Mouse (Mus musculus) hindbrain, embryonic 14.5 days (tissue): ENCODE measurements around the gene Rhod. TPM values are rescaled to one million over a fixed set of nuclear protein-coding genes. Genes with fewer than 3 reads are reported as not detected.
A peak's percentile ranks its signal among the peaks of the same experiment; 100 is the strongest.

Experiments used
- ATAC-seq: fragments of 200-750 bp; cut with Nextera tagmentation; 2 replicates; pipeline ENCODE4 v1.8.0; 2017; ENCODE audit warnings: moderate number of reproducible peaks, mild to moderate bottlenecking, moderate TSS enrichment, moderate library complexity; ENCODE audit not compliant: low FRiP score
- DNase-seq: peaks from one replicate; pipeline ENCODE4 v3.0.0-alpha.2; 2015; ENCODE audit warnings: low spot score
- H3K27ac ChIP-seq: fragments of 300-500 bp; sonication (generic); 2 replicates; pipeline ENCODE4 v1.5.1; 2014; ENCODE audit warnings: mild to moderate bottlenecking, moderate library complexity
- H3K27me3 ChIP-seq: fragments of 300-500 bp; sonication (generic); 2 replicates; pipeline ENCODE4 v1.6.1; 2014; ENCODE audit warnings: mild to moderate bottlenecking, low read length, mixed read lengths; ENCODE audit not compliant: control insufficient read depth, insufficient read depth
- H3K36me3 ChIP-seq: fragments of 300-500 bp; sonication (generic); replicated peaks from 2 replicates; pipeline ENCODE4 v1.6.1; 2014; ENCODE audit not compliant: control insufficient read depth, insufficient read depth
- H3K4me1 ChIP-seq: fragments of 300-500 bp; sonication (generic); replicated peaks from 2 replicates; pipeline ENCODE4 v1.6.1; 2014; ENCODE audit warnings: antibody characterized with exemption, low read length, mixed read lengths; ENCODE audit not compliant: control insufficient read depth, insufficient read depth
- H3K4me2 ChIP-seq: fragments of 300-500 bp; sonication (generic); replicated peaks from 2 replicates; pipeline ENCODE4 v1.6.1; 2014; ENCODE audit warnings: mild to moderate bottlenecking, moderate library complexity
- H3K4me3 ChIP-seq: fragments of 300-500 bp; sonication (generic); replicated peaks from 2 replicates; pipeline ENCODE4 v1.5.1; 2014; ENCODE audit warnings: mild to moderate bottlenecking, low read length
- H3K9ac ChIP-seq: fragments of 300-500 bp; sonication (generic); 2 replicates; pipeline ENCODE4 v1.6.1; 2014
- H3K9me3 ChIP-seq: fragments of 300-500 bp; sonication (generic); 2 replicates; pipeline ENCODE4 v1.6.1; 2016; ENCODE audit warnings: low read length; ENCODE audit not compliant: control insufficient read depth
- WGBS: fragments of 180-500 bp; shearing (Covaris S2); extraction: QIAGEN DNeasy Blood & Tissue Kit; methylation state at CpG from one replicate; pipeline ENCODE4 v1.1.7; 2014; 5-methylcytosine and 5-hydroxymethylcytosine counted together
- polyA plus RNA-seq: library from polyadenylated mRNA; unstranded; fragments of >200 nt; fragmentation: Nextera tagmentation; extraction: Ambion mirVana; gene quantifications from 2 replicates; pipeline ENCODE4 v1.2.1, GENCODE M21; 2014

Gene Rhod
- polyA plus RNA-seq, 1 experiment from 2014 or later, result 7.2 TPM

GRCm38 (mm10) chr19:4476601-4477257 is 37.5 kb upstream of the Rhod start:
- H3K27ac ChIP-seq, result no peak overlapping the region
- under 1% methylated on average over 70 of the region's 70 CpGs for WGBS
- no peaks in the 10 kb centered on the region for H3K9me3 ChIP-seq
- peak overlapping the region; percentile 50 for H3K4me3 ChIP-seq
- peaks cover 37% of the 10 kb centered on the region for H3K27me3 ChIP-seq
- DNase-seq (peak; percentile 52), ATAC-seq (peak; percentile 81)
- peak overlapping the region; percentile 61 for H3K9ac ChIP-seq
- H3K36me3 ChIP-seq, result no peaks in the 10 kb centered on the region
- peak overlapping the region; percentile 94 for H3K4me2 ChIP-seq
- peaks cover 8% of the 10 kb centered on the region; the same call in 1 of the 2 replicates for H3K4me1 ChIP-seq

DNA sequence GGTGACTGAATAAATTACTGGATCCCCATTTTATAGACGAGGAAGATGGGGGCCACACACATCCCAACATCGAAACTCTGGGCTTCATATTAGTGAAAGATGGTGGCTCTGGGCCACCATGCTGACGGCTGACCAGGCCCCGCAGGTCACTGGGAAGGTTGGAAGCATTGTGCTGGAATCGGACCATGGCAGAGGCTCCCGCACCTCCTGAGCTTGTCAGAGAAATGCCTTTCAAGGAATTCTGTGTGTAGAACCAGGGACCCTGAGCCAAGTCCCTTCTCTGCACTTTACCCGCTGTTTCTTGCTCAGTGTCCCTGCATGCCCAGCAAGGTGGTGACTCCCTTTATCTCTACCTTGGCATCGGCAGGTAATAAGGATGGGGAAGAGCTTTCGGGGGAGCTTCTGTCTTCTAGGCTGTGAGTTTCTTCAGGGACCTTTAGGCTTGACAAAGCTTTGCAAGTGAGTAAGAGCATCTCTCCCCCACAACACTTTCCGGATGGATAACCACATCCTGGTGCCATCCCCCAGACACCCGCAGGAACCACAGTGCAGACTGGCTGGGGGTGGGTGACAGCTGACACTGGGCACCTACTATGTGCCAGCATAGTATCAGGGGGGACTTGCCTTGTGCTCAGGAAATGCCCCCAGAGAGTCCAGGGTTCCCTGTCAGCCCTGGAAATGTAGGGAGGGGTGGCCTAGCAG is 36.1 kb upstream of the Rhod start:
- Histone ChIP-seq H3K4me1 (peaks cover 8% of the 10 kb centered on the region; the same call in 1 of the 2 replicates), H3K9ac (no peak overlapping the region), H3K4me3 (no peak overlapping the region), H3K27me3 (peaks cover 37% of the 10 kb centered on the region), H3K27ac (no peak overlapping the region), H3K36me3 (no peaks in the 10 kb centered on the region), H3K9me3 (no peaks in the 10 kb centered on the region), H3K4me2 (no peak overlapping the region)
- 74% methylated on average over 11 of the region's 11 CpGs for WGBS
- ATAC-seq (no peak), DNase-seq (no peak)

- no peak overlapping the region for H3K4me2 ChIP-seq
- WGBS, result 59% methylated on average over 3 of the region's 3 CpGs
- H3K36me3 ChIP-seq, result no peaks in the 10 kb centered on the region
- DNase-seq (no peak), ATAC-seq (no peak)
- no peak overlapping the region for H3K4me3 ChIP-seq
- peaks cover 37% of the 10 kb centered on the region for H3K27me3 ChIP-seq
- H3K9me3 ChIP-seq, result no peaks in the 10 kb centered on the region
- H3K27ac ChIP-seq, result no peak overlapping the region
- no peak overlapping the region for H3K9ac ChIP-seq
- peaks cover 8% of the 10 kb centered on the region; the same call in 1 of the 2 replicates for H3K4me1 ChIP-seq
These were observed 35.5 kb upstream of the Rhod start for GRCm38 (mm10) chr19:4474739-4475138.

GRCm38 (mm10) chr19:4473549-4473948 is 34.3 kb upstream of the Rhod start:
- Histone ChIP-seq H3K9me3 (no peaks in the 10 kb centered on the region), H3K27me3 (peaks cover 37% of the 10 kb centered on the region), H3K27ac (no peak overlapping the region), H3K9ac (no peak overlapping the region), H3K4me1 (peaks cover 8% of the 10 kb centered on the region; the same call in 1 of the 2 replicates), H3K4me3 (no peak overlapping the region), H3K36me3 (no peaks in the 10 kb centered on the region), H3K4me2 (no peak overlapping the region)
- no peak for ATAC-seq
- WGBS, result 90% methylated on average over 5 of the region's 5 CpGs
- no peak for DNase-seq

- Histone ChIP-seq H3K4me1 (no peaks in the 10 kb centered on the region), H3K4me2 (no peak overlapping the region), H3K27me3 (no peaks in the 10 kb centered on the region), H3K27ac (no peak overlapping the region), H3K4me3 (no peak overlapping the region), H3K9ac (no peak overlapping the region), H3K36me3 (no peaks in the 10 kb centered on the region), H3K9me3 (no peaks in the 10 kb centered on the region)
- DNase-seq, result no peak
- ATAC-seq, result no peak
- WGBS, result 28% methylated on average over 5 of the region's 5 CpGs
These were observed 29.1 kb upstream of the Rhod start for GRCm38 (mm10) chr19:4468363-4468762.

GRCm38 (mm10) chr19:4464666-4465065 is 25.4 kb upstream of the Rhod start:
- H3K4me3 ChIP-seq, result no peak overlapping the region
- H3K27ac ChIP-seq, result no peak overlapping the region
- H3K27me3 ChIP-seq, result no peaks in the 10 kb centered on the region
- H3K4me2 ChIP-seq, result no peak overlapping the region
- 87% methylated on average over 4 of the region's 4 CpGs for WGBS
- DNase-seq (no peak), ATAC-seq (no peak)
- H3K36me3 ChIP-seq, result no peaks in the 10 kb centered on the region
- H3K9me3 ChIP-seq, result no peaks in the 10 kb centered on the region
- H3K4me1 ChIP-seq, result no peaks in the 10 kb centered on the region
- H3K9ac ChIP-seq, result no peak overlapping the region

DNA sequence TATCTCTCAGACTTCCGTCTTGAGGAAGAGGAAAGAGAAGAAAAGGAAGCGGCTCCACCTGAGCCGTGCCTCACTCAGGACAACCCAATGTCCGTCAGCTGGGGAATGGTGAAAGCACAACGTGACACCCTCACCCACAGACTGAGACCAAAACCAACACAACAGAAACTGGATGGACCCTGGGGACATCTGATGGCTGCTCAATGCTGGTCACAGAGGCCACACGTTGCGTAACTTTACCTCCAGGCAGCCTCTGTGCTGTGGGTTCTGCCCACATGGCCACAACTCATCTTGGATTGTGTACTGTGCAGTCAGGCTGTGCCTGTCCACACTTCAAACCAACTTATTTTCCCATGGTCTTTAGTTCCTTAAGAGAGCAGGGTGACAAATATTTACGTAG is 22.7 kb upstream of the Rhod start:
- H3K4me1 ChIP-seq, result no peaks in the 10 kb centered on the region
- H3K27me3 ChIP-seq, result no peaks in the 10 kb centered on the region
- no peak for ATAC-seq
- 86% methylated on average over 8 of the region's 8 CpGs for WGBS
- no peak overlapping the region for H3K4me2 ChIP-seq
- no peaks in the 10 kb centered on the region for H3K9me3 ChIP-seq
- no peaks in the 10 kb centered on the region for H3K36me3 ChIP-seq
- DNase-seq, result no peak
- H3K9ac ChIP-seq, result no peak overlapping the region
- no peak overlapping the region for H3K4me3 ChIP-seq
- H3K27ac ChIP-seq, result no peak overlapping the region

GRCm38 (mm10) chr19:4456227-4456626 is 17.0 kb upstream of the Rhod start:
- WGBS, result 12% methylated on average over 11 of the region's 11 CpGs
- Histone ChIP-seq H3K4me2 (no peak overlapping the region), H3K27ac (no peak overlapping the region), H3K4me3 (no peak overlapping the region), H3K27me3 (no peaks in the 10 kb centered on the region), H3K9ac (no peak overlapping the region), H3K9me3 (no peaks in the 10 kb centered on the region), H3K4me1 (0 out of 2 replicates have a peak, but pooled peaks cover 3% of the 10 kb centered on the region), H3K36me3 (no peaks in the 10 kb centered on the region)
- ATAC-seq (no peak), DNase-seq (peak; percentile 56)

- ATAC-seq (no peak), DNase-seq (no peak)
- H3K9ac ChIP-seq, result no peak overlapping the region
- 0 out of 2 replicates have a peak, but pooled peaks cover 3% of the 10 kb centered on the region for H3K4me1 ChIP-seq
- 69% methylated on average over 15 of the region's 15 CpGs for WGBS
- H3K4me3 ChIP-seq, result no peak overlapping the region
- H3K9me3 ChIP-seq, result no peaks in the 10 kb centered on the region
- no peak overlapping the region for H3K27ac ChIP-seq
- H3K36me3 ChIP-seq, result no peaks in the 10 kb centered on the region
- no peaks in the 10 kb centered on the region for H3K27me3 ChIP-seq
- no peak overlapping the region for H3K4me2 ChIP-seq
These were observed 16.0 kb upstream of the Rhod start for GRCm38 (mm10) chr19:4455071-4455800.
